Mouse (Mus musculus) megakaryocyte, adult 5-6 weeks (primary cell): ENCODE measurements at regions not wholly inside any gene's neighbourhood (a gene's known extent, or its start where the extent isn't known, plus 50 kb on each side); places are given as distances from the start of the nearest gene placed in this dataset.
"Not testable (repeated sequence)": the region's sequence is repeated elsewhere in the genome, so short reads cannot be mapped to it uniquely, and the experiment has no call there.

Experiments used
- ATAC-seq: 2 replicates; pipeline ENCODE4 v1.8.0; 2016; ENCODE audit warnings: mild to moderate bottlenecking, inconsistent platforms; ENCODE audit not compliant: poor library complexity, severe bottlenecking

DNA sequence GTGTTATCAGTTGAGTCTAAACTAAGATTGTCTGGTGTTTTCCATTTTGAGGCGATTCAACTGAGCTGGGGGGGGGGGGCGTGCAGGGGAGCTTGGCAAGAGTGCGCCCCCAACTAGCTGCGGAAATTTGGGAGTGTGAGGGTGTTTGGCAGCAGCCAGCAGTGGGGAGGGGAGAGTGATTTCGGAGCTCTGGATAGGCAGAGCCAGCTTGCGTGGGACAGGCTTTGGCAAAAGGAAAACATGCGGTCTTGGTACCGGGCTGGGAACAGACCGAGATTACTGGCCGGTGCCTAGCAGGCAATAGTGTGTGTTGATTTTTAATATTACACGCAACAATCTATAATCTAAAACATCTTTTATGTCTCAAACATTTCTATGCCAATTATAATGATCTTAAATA lies 199.4 kb upstream of the Cdk6 start:
- ATAC-seq, result not testable (repeated sequence)

- peak; percentile 88 for ATAC-seq
These were observed 194.6 kb upstream of the Cdk6 start for GRCm38 (mm10) chr5:3146544-3147295.

GRCm38 (mm10) chr5:3149886-3150285 lies 191.4 kb upstream of the Cdk6 start:
- ATAC-seq, result not testable (repeated sequence)

GRCm38 (mm10) chr5:3150766-3151165 lies 190.5 kb upstream of the Cdk6 start:
- ATAC-seq, result not testable (repeated sequence)

DNA sequence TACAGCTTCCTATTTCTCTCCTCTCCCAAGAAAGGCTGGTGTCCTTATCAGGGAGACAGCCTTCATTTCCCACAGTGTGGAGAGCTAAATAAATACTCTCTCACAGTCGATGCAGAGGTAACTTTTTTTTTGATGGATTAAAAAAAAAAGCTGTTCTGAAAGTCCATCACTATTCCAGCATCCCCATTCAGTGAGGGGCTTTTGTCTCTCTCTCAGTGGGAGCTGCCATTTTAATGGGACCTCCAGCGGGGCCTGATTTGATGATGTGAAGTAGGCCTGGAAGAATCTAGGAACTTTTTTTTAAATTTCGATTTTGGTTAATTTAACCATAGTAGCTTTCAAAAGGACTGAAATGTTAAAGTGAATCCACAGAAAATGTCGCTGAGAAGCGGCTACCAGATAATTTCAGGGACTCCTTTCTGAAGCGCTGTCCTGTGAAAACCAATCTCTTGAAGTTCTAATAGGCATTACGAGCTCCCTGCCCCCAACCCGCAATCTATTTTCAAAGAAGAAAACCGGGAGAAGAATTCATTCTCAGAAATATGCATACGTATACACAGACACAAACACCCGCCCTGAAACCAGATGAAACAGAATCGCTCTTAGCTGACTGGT lies 189.6 kb upstream of the Cdk6 start:
- not testable (repeated sequence) for ATAC-seq

DNA sequence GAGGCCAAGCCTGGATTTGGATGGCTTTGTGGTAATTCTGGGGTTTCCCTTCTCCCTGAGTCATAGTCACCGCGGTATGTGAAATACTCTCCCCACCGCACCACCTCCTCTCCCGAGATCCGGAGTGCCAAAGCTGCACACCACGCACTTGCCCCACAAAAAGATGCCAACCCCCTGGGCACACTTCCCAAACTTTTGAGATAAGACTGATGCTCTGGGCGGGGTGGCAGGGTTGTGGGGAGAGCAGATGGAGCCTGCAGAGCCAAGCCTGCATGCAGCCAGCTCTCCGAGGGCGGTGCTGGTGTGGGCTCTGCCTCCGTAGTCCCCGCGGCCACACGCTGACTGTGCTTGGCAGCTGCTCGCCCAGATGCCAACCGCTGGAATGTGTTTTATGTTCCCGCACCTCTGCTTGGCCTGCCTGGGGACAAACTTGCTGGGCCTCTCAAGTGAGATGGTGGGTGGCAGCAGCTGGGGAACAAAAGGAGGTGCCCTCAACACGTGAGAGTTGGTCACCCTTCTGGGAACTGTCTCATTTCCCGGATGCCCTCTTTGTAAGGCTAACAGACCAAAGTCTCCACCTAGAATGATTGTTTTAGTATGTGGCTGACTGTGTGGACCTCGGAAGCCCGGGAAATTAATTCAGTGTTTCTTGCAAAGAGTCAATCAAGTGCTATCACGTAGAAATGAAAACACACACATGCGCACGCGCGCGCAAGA lies 189.0 kb upstream of the Cdk6 start:
- peak; percentile 95 for ATAC-seq

- ATAC-seq, result not testable (repeated sequence)
These were observed 175.8 kb upstream of the Cdk6 start for GRCm38 (mm10) chr5:3165511-3165910.

DNA sequence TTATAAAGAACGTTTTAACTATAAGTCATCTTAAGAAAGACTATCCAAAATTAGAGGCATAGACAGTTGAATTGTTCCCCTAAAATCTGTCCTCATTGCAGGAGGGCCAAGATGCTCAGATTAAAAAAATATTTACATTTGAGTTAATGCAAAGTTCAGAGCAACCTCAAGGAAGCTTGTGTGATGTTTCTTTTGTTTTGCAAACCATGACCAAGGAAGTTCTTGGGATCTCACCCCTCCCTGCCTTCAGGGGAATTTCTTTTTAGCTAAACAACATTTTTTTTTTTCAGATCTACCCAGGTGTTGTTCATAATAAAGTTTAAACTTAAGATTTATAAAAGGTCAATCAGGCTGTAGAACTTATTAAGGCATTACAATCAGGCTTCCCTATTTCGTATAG lies 174.8 kb upstream of the Cdk6 start:
- not testable (repeated sequence) for ATAC-seq

GRCm38 (mm10) chr5:3193592-3193991 lies 147.7 kb upstream of the Cdk6 start:
- not testable (repeated sequence) for ATAC-seq

GRCm38 (mm10) chr5:3197952-3198841 lies 143.1 kb upstream of the Cdk6 start:
- peak; percentile 85 for ATAC-seq

- ATAC-seq, result not testable (repeated sequence)
These were observed 142.3 kb upstream of the Cdk6 start for GRCm38 (mm10) chr5:3198869-3199550.

- not testable (repeated sequence) for ATAC-seq
These were observed 135.1 kb upstream of the Cdk6 start for GRCm38 (mm10) chr5:3206160-3206559.

GRCm38 (mm10) chr5:3208293-3208692 lies 133.0 kb upstream of the Cdk6 start:
- ATAC-seq, result not testable (repeated sequence)

DNA sequence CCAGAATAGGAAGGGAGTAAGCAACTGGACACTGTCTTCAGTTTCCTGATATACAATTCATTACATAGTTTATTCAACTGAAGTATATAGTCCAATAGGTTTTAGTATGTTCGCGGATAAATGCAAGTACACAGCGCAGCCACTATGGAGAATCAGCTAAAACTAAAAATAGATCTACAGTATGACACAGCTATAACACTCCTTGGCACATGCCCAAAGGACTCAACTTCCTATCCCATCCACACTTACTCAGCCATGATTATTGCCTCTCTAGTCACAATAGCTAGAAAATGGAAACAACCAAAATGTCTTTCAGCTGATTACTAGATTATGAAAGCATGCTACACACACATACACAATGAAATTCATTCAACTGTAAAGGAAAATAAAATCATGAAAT lies 130.0 kb upstream of the Cdk6 start:
- no peak for ATAC-seq

- ATAC-seq, result no peak
These were observed 125.2 kb upstream of the Cdk6 start for GRCm38 (mm10) chr5:3216053-3216452.

GRCm38 (mm10) chr5:3219230-3219629 lies 122.1 kb upstream of the Cdk6 start:
- no peak for ATAC-seq

GRCm38 (mm10) chr5:3219770-3220169 lies 121.5 kb upstream of the Cdk6 start:
- ATAC-seq, result no peak

GRCm38 (mm10) chr5:3223819-3224218 lies 117.5 kb upstream of the Cdk6 start:
- ATAC-seq, result peak; percentile 73

GRCm38 (mm10) chr5:3224392-3225054 lies 116.8 kb upstream of the Cdk6 start:
- not testable (repeated sequence) for ATAC-seq

DNA sequence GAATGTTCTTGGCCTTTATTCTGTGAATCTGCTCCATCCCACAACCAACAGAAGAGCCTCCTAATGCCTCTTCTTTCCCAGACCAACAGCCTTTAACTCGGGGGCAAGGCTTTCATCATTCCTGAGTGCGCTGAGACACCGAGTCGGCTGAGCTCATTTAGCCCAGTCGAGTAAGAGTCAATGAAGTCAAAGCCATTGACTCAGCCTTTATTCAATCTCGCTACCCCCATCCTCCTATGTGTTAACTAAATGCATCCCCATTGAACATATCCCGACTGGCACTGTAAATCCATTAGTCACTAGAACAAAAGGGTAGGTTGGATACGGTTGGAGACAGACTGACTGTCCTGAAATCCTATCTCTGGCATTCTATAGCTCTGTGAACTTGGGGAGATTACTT lies 115.9 kb upstream of the Cdk6 start:
- not testable (repeated sequence) for ATAC-seq
